Mouse (Mus musculus) monocyte, adult 2 months (primary cell): ENCODE data around the gene Tmem51.

ENCODE experiments used
- DNase-seq, 2 experiments: peaks; one replicate each; pipeline ENCODE4 v3.0.0; 2022; ENCODE audit warnings: low spot score in 2 of 2, low read depth in 1 of 2

Gene Tmem51

DNA sequence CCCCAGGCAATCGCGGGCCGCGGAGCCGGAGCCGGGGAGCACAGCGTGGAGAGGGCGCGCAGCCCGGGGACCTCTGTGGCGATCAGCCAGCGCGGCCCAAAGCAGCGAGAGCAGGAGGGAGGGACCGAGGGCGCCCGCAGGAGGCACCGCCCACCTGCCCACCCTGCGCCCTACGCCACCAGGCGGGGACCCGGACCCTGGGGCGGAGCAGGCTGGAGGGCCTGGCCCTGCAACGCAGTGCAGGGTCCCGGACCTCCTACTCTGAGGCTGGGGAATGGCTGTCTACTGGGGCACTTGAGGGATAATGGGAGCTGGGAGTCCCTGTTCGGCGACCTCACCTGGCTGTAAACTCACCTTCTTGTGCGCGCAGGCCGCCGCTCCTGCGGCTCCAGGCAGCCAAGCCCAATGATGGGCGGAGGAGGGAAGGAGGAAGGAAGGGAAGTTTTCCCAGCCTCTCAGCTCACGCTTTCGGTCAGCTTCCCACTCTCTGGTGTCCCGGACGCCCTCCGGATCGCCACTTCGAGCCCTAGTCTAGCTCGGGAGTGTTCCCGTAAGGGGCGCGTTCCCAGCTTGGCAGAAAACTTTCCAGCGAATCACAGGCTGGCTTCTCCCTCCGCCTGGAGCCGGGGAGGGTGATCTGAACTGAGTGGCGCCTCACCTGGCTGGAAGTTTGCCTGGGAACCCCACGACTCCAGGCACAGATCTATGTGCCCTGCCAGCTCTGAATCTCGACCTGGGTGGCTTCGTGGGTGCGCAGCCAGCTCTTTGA lies at the start of gene Tmem51:
TSS of gene Tmem51 (minus strand) at position 174 of the 769 bp plus-strand sequence.
- peak in 1 of 2 experiments; percentile 62 for DNase-seq

DNA sequence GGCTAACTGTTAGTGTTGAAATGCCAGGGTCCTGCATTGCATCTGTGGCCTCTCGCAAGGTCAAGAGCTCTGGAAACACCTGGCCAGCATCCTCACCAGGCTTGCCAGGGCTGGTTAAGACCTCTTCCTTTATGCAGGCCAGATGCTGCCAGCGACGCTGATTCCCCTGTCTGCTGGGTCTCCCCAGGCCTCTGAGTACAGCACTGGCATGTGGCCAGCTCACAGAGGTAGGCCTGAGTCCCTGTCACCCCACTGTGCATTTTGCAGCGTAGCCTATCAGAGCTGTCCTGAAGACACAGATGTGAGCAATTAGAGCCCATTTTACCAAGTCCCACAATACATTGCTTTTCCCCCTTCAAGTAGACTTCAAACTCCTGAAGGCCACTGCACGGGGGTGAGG lies 46.1 kb upstream of the Tmem51 start:
- DNase-seq = no peak

DNA sequence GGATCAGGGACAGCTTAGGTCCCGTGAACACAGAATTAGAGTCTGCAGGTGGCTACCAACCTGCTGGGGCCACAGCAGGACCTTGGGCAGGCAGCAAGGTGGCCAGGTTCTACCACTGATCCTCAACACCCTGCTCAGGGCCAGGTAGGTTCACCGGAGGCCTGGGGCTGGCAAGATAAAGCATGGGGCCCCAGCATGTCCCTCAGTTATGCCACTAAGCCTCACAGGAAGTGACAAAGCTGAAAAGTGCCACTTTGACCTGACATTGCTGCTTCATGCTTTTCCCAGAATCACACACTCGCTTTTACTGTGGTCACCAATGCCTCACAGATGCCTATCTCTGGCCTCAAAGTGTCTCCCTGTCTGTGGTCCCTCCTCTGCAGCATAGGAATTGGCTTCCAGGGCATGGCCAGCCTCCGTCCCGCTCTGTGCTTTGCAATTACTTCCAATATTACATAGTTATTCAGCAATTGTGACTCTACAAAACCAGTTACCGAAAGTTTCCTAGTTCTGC lies 43.2 kb upstream of the Tmem51 start:
- no peak for DNase-seq

DNA sequence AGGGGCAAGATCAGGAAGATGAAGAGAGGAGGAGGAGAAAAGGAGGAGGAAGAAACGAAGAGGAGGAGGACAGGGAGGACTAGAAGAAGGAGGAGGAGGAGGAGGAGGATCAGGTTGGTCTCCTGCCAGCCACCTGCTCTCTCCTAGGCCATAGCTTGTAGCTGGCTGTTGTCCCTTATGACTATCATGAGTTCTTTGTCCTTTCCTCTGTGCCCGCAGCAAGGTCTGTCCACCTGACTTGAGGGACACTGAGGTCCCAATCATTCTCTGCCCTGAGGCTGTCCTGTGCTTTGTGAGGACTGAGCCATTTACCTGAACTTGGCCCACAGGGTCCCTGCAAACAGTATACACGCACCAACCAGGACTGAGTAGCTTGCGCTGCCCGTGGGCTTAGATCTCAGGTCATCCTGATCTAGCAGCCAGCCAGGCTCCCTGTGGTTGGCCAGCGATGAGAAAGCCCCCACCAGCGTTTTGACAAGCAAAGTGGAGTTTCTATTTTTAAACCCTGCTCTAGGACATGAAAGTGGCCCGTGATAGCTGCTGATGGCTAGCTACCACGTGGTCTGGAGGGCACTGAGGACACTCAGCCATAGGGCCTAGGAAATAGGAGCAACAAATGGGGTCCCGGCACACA lies 42.7 kb upstream of the Tmem51 start:
- no peak for DNase-seq

DNA sequence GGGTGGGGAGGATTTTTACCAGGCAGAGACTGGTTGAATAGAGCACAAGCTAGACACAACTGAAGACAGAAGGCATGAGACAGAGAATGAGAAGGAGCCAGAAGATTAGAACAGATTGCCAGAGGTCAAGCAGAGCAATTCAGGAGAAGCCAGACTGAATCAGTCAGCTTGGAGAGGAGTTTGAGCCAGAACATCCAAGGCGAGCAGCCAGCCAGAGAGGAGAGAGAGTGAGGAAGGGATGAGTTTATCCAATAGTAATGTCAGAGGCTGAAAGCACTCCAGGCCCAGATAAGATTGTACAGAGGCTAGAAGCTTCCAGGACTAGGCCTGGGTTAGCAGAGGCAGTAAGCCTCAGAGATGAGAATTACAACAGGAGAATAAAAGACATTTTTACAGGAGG lies 37.1 kb upstream of the Tmem51 start:
- no peak for DNase-seq

DNA sequence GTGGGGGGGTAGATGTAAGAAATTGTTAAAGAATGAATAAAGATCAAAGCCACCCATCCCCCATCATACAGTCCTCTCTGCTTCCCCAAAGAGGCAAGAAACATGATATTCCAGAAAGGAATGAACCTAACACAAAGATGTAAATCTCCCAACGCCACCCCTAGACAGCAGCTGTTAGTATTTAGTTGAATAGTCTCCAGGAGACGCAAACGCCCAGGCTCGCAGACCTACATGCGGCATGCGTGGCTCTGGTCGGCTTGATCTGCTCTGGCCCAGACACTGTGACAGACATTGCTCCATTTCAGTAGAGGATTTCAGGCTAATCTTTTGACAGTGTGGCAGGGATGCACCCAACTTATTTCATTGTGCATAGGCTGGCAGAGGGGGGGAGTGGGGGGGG lies 34.4 kb upstream of the Tmem51 start:
- DNase-seq = no peak

DNA sequence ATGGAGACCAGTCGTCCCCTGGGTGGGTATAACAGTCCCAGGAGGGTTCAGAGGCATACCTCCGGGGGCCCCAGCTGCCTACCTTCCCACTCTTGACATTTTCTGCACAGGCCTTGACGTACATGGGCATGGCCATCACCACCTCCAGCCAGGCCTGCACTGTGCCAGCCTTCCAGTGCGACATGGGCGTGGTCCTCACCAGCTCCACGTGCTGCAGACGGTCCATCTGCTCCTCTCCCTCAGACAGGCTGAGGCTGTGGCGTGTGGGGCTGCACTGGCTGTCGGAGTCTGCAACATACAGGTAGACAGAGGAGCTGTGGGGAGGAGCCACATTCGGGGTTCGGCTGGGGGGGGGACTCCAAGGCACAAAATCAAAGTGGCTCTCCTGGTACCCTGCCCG lies 33.9 kb upstream of the Tmem51 start:
- DNase-seq = no peak

DNA sequence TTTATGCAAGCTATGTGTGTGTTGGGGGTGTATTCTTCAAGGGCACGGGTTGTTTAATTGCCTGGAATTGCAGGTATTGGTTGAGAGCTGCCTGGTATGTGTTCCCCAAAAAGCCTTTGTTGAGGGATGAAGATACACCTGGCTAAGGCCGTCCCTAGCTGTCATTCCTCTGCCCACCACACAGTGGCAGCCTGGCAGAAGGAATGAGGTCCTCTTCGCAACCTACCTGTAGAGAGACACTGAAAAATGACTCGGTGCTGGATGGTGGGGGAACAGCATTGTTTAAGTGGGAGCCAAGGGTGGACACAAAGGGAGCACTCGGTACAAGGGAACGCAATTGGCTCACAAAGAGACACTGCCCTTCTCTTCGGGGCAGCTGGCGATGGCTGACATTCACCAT lies 29.2 kb upstream of the Tmem51 start:
- no peak for DNase-seq

DNA sequence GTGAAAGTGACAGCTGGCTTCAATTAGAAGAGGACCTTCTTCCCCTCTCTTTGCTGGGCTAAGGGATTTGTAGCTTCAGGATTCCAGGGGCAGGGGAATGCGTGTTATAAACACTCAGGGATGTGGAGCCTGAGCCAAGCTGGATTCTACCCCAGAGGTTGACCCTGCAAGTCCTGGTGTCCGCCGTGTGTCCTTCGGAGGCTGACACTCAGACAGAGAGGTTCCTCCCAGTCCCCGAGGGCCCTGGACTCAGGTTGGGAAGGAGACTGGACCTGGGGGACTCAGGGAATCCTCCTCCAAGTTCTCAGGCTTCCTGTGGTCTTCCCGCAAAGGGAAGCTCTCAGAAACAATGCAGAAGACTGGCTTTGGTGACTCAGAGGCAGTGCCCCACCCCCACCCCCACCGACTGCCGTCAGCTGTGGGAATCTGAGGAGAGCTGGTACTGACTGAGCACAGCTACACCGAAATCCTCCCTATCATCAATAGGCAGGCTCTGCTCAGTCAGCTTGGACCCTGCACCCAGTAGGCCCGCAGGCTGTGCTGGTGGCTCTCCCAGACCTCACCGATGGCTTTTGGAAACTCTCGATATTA lies 19.1 kb upstream of the Tmem51 start:
- no peak for DNase-seq

DNA sequence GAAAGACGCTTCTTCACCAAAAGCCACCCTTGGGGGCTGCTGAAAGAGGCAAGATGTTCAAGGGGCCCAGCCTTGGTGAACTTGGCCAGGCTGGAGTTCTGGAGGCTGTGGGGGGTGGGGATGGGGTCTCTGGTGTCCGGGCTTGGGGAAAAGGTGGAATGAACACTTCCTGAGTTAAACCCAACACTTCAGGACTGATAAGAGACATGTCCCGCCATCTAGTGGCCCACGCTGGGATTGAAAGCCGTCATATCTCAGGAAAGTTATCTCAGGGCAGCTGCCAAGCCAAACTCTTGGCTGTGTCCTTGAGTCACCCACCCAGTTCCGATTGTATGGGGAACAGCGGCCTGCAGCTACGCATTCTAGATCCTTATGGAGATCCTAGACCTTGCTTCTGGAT lies 14.2 kb upstream of the Tmem51 start:
- DNase-seq = peak in 1 of 2 experiments; percentile 50

DNA sequence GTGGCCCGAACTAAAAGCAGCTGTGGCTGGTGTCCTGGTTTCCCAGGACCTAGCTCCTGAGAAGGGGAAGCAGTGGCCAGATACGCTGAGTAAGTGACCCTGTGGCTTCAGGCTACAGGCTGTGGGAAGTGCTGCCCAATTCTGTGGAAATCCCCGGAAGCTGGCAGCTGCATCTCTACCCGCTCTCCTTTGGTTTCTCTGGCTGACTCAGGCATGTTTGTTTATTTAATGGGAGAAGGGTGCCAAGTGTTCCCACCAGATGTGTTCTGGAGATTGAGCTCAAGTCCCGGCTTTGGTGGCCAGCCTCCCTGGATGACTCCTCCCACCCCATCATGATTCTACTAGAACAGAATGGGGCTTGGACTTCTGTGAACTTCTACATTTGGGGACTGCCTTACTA lies 13.8 kb upstream of the Tmem51 start:
- DNase-seq = peak in 1 of 2 experiments; percentile 60

DNA sequence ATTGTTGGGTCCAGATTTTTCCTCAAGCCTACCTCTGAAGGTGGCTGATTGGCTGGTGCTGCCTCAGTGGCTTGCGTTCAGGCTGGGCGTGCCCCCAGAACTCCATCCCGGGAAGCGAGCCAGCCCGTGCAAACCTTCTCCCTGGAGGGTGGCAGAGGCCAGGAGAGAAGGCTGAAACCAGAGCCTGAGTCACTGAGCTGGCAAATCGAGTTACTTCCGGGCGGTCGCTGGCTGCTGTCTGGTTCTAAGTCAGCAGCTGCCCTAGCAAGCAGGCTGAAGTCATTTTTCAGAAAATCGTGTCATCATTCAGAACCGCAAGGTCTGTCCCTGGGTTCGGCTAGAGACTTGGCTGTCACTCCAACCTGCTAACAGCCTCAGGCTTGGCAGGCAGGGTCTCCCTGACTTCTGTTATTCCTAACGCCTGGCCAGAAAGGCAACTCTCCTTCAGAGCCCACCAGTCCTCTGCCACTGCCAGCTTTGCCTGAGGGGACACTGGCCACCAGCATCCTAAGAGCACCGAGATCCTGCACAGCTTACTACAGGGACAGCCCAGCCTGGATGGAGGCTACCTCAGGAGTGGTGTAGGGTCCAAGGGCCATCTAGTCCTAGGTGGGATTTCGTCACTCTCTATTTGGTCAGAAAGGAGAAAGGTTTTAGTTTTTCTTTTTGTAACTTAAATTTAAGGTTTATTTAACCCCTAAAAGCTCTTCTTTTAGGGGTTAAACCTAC lies 11.6 kb upstream of the Tmem51 start:
- no peak for DNase-seq

DNA sequence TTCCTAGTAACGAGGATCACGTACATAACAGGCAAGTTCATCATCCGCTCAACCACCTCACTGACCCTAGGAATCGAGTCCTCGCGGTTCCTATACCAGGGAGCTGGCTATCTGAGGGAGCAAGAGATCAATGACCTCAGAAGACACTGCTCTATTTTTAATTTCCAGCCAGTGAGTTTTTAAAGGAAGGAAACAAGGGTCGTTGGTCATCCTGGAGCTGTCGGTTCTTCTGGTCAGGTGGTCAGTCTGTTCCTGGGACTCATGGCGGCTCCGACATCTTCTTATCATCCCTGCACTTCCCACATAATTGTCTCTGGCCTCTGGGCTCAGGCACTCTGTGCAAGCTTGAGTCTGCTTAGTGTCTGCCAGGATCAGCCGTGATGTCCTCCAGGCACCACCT lies 10.3 kb upstream of the Tmem51 start:
- no peak for DNase-seq

DNA sequence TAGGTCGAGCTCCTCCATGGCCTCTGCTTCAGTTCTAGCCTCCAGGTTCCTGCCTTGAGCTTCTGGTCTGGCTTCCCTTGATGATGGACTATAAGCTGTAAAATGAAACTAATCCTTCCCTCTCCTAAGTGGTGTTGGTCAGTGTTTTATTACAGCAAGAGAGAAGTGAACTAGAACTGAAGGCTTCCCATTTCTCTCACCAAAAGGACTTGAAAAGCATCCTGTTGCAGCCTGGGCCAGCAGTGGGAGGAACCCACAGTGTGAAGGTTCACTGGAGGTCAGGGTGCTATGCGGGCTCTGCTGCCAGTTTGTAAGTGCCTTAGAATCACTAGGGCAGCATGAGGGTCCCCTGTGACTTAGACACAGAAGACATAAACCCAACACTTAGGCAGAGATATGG lies 7.0 kb upstream of the Tmem51 start:
- no peak for DNase-seq

DNA sequence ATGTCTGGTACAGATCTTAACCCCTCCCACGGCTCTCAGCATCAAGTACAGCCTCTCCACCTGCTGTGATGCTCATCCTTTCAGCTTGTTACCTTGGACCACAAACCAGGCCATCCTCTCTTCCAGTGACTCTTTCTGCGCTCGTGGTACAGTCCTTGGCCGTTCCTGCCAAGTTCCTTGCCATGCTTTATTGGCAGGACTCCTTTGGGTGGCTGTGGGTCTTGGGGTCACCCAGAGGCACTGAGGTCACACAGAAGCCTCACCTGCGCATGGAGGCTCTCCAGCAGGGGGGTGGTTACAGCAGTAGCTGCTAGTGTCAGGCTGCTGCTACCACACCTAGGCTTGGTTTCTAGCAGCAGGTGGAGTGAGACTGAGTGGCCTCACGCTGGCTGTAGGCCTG lies 5.9 kb upstream of the Tmem51 start:
- no peak for DNase-seq

DNA sequence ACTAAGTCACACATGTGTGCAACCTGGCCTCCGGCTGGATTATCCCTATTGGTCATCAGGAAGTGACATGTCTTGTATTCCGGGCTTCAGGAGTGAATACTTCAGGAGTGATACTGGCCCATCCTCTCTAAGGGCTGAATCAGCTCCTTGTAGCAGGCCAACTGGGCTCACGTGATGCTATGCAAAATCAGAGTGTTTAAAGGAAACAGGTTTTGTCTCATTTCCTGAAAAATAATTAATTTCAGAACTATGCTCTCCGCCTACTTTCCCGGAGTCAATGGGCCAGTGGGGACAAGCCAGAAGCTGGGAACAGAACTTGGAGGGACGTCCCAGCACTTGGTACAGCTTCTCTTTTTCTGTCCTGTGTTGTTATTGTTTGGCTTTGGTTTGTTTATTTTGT lies 4.7 kb upstream of the Tmem51 start:
- DNase-seq = no peak

DNA sequence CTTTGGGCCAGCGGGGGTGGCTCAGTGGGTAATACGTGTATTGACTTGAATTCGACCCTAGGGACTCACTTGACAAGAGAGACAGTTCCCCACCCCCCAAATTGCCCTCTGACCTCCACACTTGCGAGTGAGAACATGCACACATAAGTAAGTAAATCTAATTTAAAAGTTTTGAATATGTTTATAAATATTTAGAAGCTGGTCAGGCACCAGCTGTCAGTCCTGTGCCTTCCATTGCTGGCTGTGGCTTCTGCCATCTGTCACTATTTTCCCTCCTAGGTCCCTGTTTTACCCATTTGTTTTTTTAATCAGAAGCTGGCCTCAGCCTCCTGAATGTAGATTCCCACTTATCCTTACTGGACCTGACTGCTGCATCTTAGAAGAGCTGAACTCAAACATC lies 4.3 kb upstream of the Tmem51 start:
- no peak for DNase-seq

DNA sequence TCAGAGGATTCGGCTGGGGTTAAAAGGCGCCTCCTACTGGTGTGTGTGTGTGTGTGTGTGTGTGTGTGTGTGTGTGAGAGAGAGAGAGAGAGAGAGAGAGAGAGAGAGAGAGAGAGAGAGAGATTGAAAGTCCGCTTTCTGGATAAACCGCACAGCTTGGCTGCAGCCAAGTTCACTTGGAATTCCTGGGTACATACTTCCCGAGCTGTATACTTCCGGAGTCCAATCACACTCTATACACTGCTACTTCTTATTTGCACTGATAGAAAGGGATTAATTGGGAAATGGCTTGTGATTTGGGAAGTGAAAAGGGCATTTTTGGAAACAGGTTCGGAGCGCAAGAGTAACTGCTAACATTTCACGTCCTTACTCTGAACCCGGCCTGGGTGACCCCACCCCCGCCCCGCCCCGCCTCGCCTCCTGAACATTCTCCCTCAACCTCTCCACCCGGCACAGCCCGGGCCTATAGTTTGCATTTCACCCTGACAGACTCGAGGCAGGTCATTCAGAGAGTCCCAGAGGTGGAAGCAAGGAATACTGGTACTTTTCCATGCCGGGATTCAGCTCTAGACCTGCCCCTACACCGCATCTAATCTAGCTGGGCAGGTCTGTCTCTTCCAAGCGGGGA lies 946 bp upstream of the Tmem51 start:
- no peak for DNase-seq

DNA sequence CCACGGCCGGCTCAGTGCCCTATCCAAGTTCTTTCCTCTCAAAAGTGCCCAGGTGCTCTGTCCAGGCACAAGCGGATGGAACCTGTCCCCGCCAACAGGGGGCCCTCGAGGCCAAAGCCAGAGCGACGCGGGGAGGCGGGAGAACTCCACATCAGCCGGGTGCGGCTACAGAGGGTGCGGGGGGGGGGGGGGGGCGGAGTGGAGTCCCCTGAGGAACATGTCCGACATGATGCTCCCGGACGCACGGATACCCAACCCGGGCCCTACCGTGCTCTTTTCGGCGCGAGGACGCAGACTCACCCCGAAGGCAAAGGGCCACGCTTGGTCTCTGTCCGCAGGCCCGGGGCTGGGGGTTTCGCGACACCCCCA lies 358 bp downstream of the Tmem51 start:
- peak in 1 of 2 experiments; percentile 68 for DNase-seq

DNA sequence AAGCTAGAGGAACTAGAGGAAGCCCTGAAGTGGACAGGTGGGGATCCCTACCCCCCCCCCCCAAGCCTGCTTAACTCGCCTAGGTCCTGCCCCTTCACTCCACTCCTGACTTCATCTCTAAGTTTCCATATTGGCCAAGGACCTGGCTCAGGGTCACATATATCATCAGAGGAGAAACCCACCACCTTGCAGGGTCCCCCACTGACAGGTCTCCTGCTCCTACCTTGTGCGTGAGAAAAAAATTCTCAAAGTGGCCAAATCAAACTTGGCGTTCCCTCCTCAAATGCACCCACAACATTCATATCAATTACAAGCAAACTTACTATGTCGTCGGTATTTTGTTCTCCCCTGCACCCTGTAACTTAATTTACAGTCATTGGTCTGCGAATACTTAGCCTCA lies 911 bp downstream of the Tmem51 start:
- DNase-seq = no peak

DNA sequence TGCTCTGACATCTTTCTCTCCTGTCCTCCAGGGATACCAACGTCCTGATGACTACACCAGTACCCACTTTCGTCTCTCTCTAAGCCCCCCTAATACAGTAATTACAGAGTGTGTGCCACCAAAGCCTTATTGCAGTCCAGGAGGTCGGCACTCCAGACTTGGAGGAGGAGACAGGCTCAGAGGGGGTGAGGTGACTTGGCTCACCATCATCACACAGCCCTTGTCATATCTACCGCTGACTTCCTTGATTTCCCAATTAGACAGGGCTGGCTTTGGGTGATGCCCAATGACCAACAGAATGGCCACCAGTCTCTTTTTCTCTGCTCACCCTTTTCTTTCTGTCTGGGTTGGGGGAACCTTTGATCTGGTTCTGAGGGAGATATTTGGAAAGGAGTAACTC lies 1.4 kb downstream of the Tmem51 start:
- DNase-seq = no peak
